Mouse (Mus musculus): ENCODE measurements at regions not wholly inside any gene's neighbourhood (a gene's known extent, or its start where the extent isn't known, plus 50 kb on each side); places are given as distances from the start of the nearest gene placed in this dataset.

- H3K27ac ChIP-seq (ENCODE audit: low read depth, low read length): no peak overlapping the region
Measured at GRCm38 (mm10) chr9:41220105-41220669, 58.7 kb upstream of the Ubash3b start.

GRCm38 (mm10) chr9:41218702-41219101 is 57.2 kb upstream of the Ubash3b start:
- ATAC-seq (no peak), DNase-seq (ENCODE audit: low spot score) (no peak)
- Histone ChIP-seq H3K4me1 (ENCODE audit: control insufficient read depth, insufficient read depth, low read length) (peaks cover 12% of the 10 kb centered on the region), H3K9me3 (replicated peaks; ENCODE audit: control insufficient read depth, low read length) (no peaks in the 10 kb centered on the region), H3K27me3 (replicated peaks; ENCODE audit: control insufficient read depth, insufficient read depth, low read length) (no peaks in the 10 kb centered on the region), H3K27ac (ENCODE audit: low read depth, low read length) (no peak overlapping the region), H3K36me3 (ENCODE audit: control insufficient read depth, insufficient read depth, low read length) (no peaks in the 10 kb centered on the region), H3K4me3 (ENCODE audit: low read depth, low read length) (no peak overlapping the region), H3K9ac (ENCODE audit: low read length) (no peak overlapping the region), H3K4me2 (ENCODE audit: low read length) (no peak overlapping the region)
- 91% methylated on average over 6 of the region's 6 CpGs for WGBS

More at GRCm38 (mm10) chr9:41220105-41220669, 58.7 kb upstream of the Ubash3b start:
- H3K9ac ChIP-seq (ENCODE audit: low read length): no peak overlapping the region
- no peaks in the 10 kb centered on the region for H3K9me3 ChIP-seq (replicated peaks; ENCODE audit: control insufficient read depth, low read length)
- no peak overlapping the region for H3K4me3 ChIP-seq (ENCODE audit: low read depth, low read length)
- DNase-seq (ENCODE audit: low spot score) (no peak), ATAC-seq (no peak)
- no peak overlapping the region for H3K4me2 ChIP-seq (ENCODE audit: low read length)
- peaks cover 15% of the 10 kb centered on the region for H3K4me1 ChIP-seq (ENCODE audit: control insufficient read depth, insufficient read depth, low read length)
- no peaks in the 10 kb centered on the region for H3K27me3 ChIP-seq (replicated peaks; ENCODE audit: control insufficient read depth, insufficient read depth, low read length)
- no peaks in the 10 kb centered on the region for H3K36me3 ChIP-seq (ENCODE audit: control insufficient read depth, insufficient read depth, low read length)
- 88% methylated on average over 3 of the region's 3 CpGs for WGBS

- Histone ChIP-seq H3K4me1 (ENCODE audit: control insufficient read depth, insufficient read depth, low read length) (peaks cover 21% of the 10 kb centered on the region), H3K27me3 (replicated peaks; ENCODE audit: control insufficient read depth, insufficient read depth, low read length) (no peaks in the 10 kb centered on the region), H3K9me3 (replicated peaks; ENCODE audit: control insufficient read depth, low read length) (no peaks in the 10 kb centered on the region), H3K36me3 (ENCODE audit: control insufficient read depth, insufficient read depth, low read length) (no peaks in the 10 kb centered on the region), H3K9ac (ENCODE audit: low read length) (no peak overlapping the region), H3K27ac (ENCODE audit: low read depth, low read length) (no peak overlapping the region), H3K4me2 (ENCODE audit: low read length) (peak overlapping the region; percentile 8; the same call in 1 of the 2 replicates), H3K4me3 (ENCODE audit: low read depth, low read length) (no peak overlapping the region)
- WGBS: 7% methylated on average over 3 of the region's 3 CpGs
- peak; percentile 57 for ATAC-seq
- DNase-seq (ENCODE audit: low spot score): peak; percentile 81
Measured at GRCm38 (mm10) chr9:41216248-41216647, 54.8 kb upstream of the Ubash3b start.

- WGBS: 87% methylated on average over 5 of the region's 5 CpGs
- Histone ChIP-seq H3K9me3 (replicated peaks; ENCODE audit: control insufficient read depth, low read length) (no peaks in the 10 kb centered on the region), H3K4me2 (ENCODE audit: low read length) (no peak overlapping the region), H3K27me3 (replicated peaks; ENCODE audit: control insufficient read depth, insufficient read depth, low read length) (no peaks in the 10 kb centered on the region), H3K27ac (ENCODE audit: low read depth, low read length) (no peak overlapping the region), H3K9ac (ENCODE audit: low read length) (no peak overlapping the region), H3K4me3 (ENCODE audit: low read depth, low read length) (no peak overlapping the region), H3K36me3 (ENCODE audit: control insufficient read depth, insufficient read depth, low read length) (no peaks in the 10 kb centered on the region), H3K4me1 (ENCODE audit: control insufficient read depth, insufficient read depth, low read length) (peaks cover 21% of the 10 kb centered on the region)
- DNase-seq (ENCODE audit: low spot score): no peak
- ATAC-seq: no peak
Measured at GRCm38 (mm10) chr9:41215026-41215425, 53.5 kb upstream of the Ubash3b start.

GRCm38 (mm10) chr9:41212943-41213529 is 51.5 kb upstream of the Ubash3b start:
- H3K9me3 ChIP-seq (replicated peaks; ENCODE audit: control insufficient read depth, low read length): no peaks in the 10 kb centered on the region
- H3K27me3 ChIP-seq (replicated peaks; ENCODE audit: control insufficient read depth, insufficient read depth, low read length): no peaks in the 10 kb centered on the region
- DNase-seq (ENCODE audit: low spot score) (peak; percentile 52), ATAC-seq (peak; percentile 40)
- no peak overlapping the region for H3K4me3 ChIP-seq (ENCODE audit: low read depth, low read length)
- peak overlapping the region; percentile 30; the same call in 1 of the 2 replicates for H3K9ac ChIP-seq (ENCODE audit: low read length)
- peak overlapping the region; percentile 78; the same call in 1 of the 2 replicates for H3K27ac ChIP-seq (ENCODE audit: low read depth, low read length)
- peaks cover 21% of the 10 kb centered on the region for H3K4me1 ChIP-seq (ENCODE audit: control insufficient read depth, insufficient read depth, low read length)
- no peaks in the 10 kb centered on the region for H3K36me3 ChIP-seq (ENCODE audit: control insufficient read depth, insufficient read depth, low read length)
- H3K4me2 ChIP-seq (ENCODE audit: low read length): peak overlapping the region; percentile 24
- 38% methylated on average over 14 of the region's 14 CpGs for whole genome bisulfite sequencing

- Histone ChIP-seq H3K4me1 (ENCODE audit: control insufficient read depth, insufficient read depth, low read length) (peaks cover 21% of the 10 kb centered on the region), H3K9me3 (replicated peaks; ENCODE audit: control insufficient read depth, low read length) (no peaks in the 10 kb centered on the region), H3K4me3 (ENCODE audit: low read depth, low read length) (no peak overlapping the region), H3K4me2 (ENCODE audit: low read length) (peak overlapping the region; percentile 24), H3K36me3 (ENCODE audit: control insufficient read depth, insufficient read depth, low read length) (no peaks in the 10 kb centered on the region), H3K27me3 (replicated peaks; ENCODE audit: control insufficient read depth, insufficient read depth, low read length) (no peaks in the 10 kb centered on the region), H3K9ac (ENCODE audit: low read length) (peak overlapping the region; percentile 30; the same call in 1 of the 2 replicates), H3K27ac (ENCODE audit: low read depth, low read length) (peak overlapping the region; percentile 78)
- peak; percentile 65 for DNase-seq (ENCODE audit: low spot score)
- WGBS: 2% methylated on average over 7 of the region's 7 CpGs
- peak; percentile 27; the same call in 1 of the 2 replicates for ATAC-seq
Measured at GRCm38 (mm10) chr9:41212303-41212901, 50.9 kb upstream of the Ubash3b start.

- Histone ChIP-seq H3K36me3 (ENCODE audit: control insufficient read depth, insufficient read depth, low read length) (no peaks in the 10 kb centered on the region), H3K4me3 (ENCODE audit: low read depth, low read length) (no peak overlapping the region), H3K9me3 (replicated peaks; ENCODE audit: control insufficient read depth, low read length) (no peaks in the 10 kb centered on the region), H3K27me3 (replicated peaks; ENCODE audit: control insufficient read depth, insufficient read depth, low read length) (no peaks in the 10 kb centered on the region), H3K27ac (ENCODE audit: low read depth, low read length) (peak overlapping the region; percentile 78), H3K9ac (ENCODE audit: low read length) (0 out of 2 replicates have a peak overlapping the region, but pooled peaks have one; percentile 30), H3K4me2 (ENCODE audit: low read length) (peak overlapping the region; percentile 24), H3K4me1 (ENCODE audit: control insufficient read depth, insufficient read depth, low read length) (peaks cover 21% of the 10 kb centered on the region)
- DNase-seq (ENCODE audit: low spot score): peak; percentile 31
- 26% methylated on average over 10 of the region's 10 CpGs for WGBS
- ATAC-seq: no peak
Measured at GRCm38 (mm10) chr9:41211865-41212302, 50.4 kb upstream of the Ubash3b start.
